Mouse (Mus musculus): Measurements from ENCODE around the gene Nav1. TPM values are rescaled to one million over a fixed set of nuclear protein-coding genes. Genes with fewer than 3 reads are reported as not detected.

Gene Nav1
- total RNA-seq (2023; ENCODE audit: inconsistent age): 0.33 to 1.6 TPM (median 1.1 TPM) in 4 replicates

DNA sequence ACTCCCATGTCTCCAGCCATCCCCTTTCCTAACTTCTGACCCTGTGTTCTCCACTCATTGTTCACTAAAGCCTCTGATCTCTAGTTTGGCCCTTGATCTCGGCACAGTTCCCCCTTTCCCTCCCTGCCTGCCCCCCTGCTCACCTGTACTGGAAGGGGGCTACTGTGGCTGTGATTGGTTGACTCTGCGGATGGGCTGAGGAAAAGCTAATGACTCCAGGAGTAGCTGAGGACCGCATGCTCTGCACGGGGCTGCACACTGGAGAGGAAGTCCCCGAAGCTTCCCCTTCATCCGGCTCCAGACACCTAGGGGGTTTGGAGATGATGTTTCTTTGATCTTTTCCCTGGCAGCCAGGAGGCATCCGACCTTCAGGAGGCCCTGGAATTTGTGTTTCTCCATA lies at the start of gene Nav1:
Nav1 (minus strand) TSS at position 277 of the 400 bp plus-strand sequence.

GRCm38 (mm10) chr1:135429901-135430668 lies 177.0 kb downstream of the Nav1 start, which contains the start of gene Ipo9:
Gene Ipo9 (minus strand): TSS chr1:135430499.

Other genes starting within 250 kb of the Nav1 start
- gene Shisa4, start 232.1 kb downstream of the Nav1 start, total RNA-seq (2023; ENCODE audit: inconsistent age): 1.7 to 2.5 TPM (median 2.2 TPM) in 4 replicates
- 79.5 to 89.8 TPM (median 86.6 TPM) in 4 replicates for gene Ipo9, start 176.8 kb downstream of the Nav1 start, total RNA-seq (2023; ENCODE audit: inconsistent age)
- gene Csrp1, start 112.8 kb upstream of the Nav1 start, total RNA-seq (2023; ENCODE audit: inconsistent age): 29.9 to 32.6 TPM (median 32.0 TPM) in 4 replicates
- 1.00 TPM in 1 of 4 replicates, not detected in the others for gene Phlda3, start 158.8 kb upstream of the Nav1 start, total RNA-seq (2023; ENCODE audit: inconsistent age)
- gene Tnni1, start 172.1 kb upstream of the Nav1 start, total RNA-seq (2023; ENCODE audit: inconsistent age): not detected in 4 replicates
- gene Lad1, start 211.3 kb upstream of the Nav1 start, total RNA-seq (2023; ENCODE audit: inconsistent age): not detected in 4 replicates
- gene Tnnt2, start 229.1 kb upstream of the Nav1 start, total RNA-seq (2023; ENCODE audit: inconsistent age): not detected in 4 replicates